Mouse (Mus musculus) embryonic facial prominence, embryonic 11.5 days (tissue): ENCODE measurements at regions not wholly inside any gene's neighbourhood (a gene's known extent, or its start where the extent isn't known, plus 50 kb on each side); places are given as distances from the start of the nearest gene placed in this dataset.

ENCODE experiments used
- ATAC-seq: fragments of 200-750 bp; cut with Nextera tagmentation; replicated peaks from 2 replicates; pipeline ENCODE4 v1.8.0; 2017; ENCODE audit warnings: low read depth; ENCODE audit not compliant: insufficient number of reproducible peaks, low FRiP score, low TSS enrichment
- DNase-seq: peaks from one replicate; pipeline ENCODE4 v3.0.0-alpha.2; 2015; ENCODE audit warnings: low spot score
- H3K27ac ChIP-seq: fragments of 300-500 bp; sonication (generic); replicated peaks from 2 replicates; pipeline ENCODE4 v1.5.1; 2014; ENCODE audit warnings: mild to moderate bottlenecking, low read depth, low read length, control low read depth
- H3K27me3 ChIP-seq: fragments of 300-500 bp; sonication (generic); 2 replicates; pipeline ENCODE4 v1.6.1; 2014; ENCODE audit warnings: mild to moderate bottlenecking, low read length, moderate library complexity, mixed read lengths; ENCODE audit not compliant: control insufficient read depth, insufficient read depth
- H3K36me3 ChIP-seq: fragments of 300-500 bp; sonication (generic); replicated peaks from 2 replicates; pipeline ENCODE4 v1.6.1; 2014; ENCODE audit warnings: low read depth, mild to moderate bottlenecking, low read length, moderate library complexity, mixed read lengths; ENCODE audit not compliant: control insufficient read depth, insufficient read depth
- H3K4me1 ChIP-seq: fragments of 300-500 bp; sonication (generic); 2 replicates; pipeline ENCODE4 v1.6.1; 2014; ENCODE audit warnings: low read length, mixed read lengths; ENCODE audit not compliant: control insufficient read depth, insufficient read depth
- H3K4me2 ChIP-seq: fragments of 300-500 bp; sonication (generic); 2 replicates; pipeline ENCODE4 v1.6.1; 2014; ENCODE audit warnings: low read depth, mild to moderate bottlenecking, control low read depth, low read length, moderate library complexity
- H3K4me3 ChIP-seq: fragments of 300-500 bp; sonication (generic); 2 replicates; pipeline ENCODE4 v1.5.1; 2014; ENCODE audit warnings: low read depth, low read length, control low read depth
- H3K9ac ChIP-seq: fragments of 300-500 bp; sonication (generic); replicated peaks from 2 replicates; pipeline ENCODE4 v1.6.1; 2014; ENCODE audit warnings: mild to moderate bottlenecking, control low read depth, low read length
- H3K9me3 ChIP-seq: fragments of 300-500 bp; sonication (generic); replicated peaks from 2 replicates; pipeline ENCODE4 v1.6.1; 2016; ENCODE audit warnings: mild to moderate bottlenecking, low read length, inconsistent platforms, mixed read lengths; ENCODE audit not compliant: control insufficient read depth
- WGBS: fragments of 180-500 bp; shearing (Covaris S2); extraction: QIAGEN DNeasy Blood & Tissue Kit; methylation state at CpG from one replicate; pipeline ENCODE4 v1.1.7; 2014; 5-methylcytosine and 5-hydroxymethylcytosine counted together

GRCm38 (mm10) chr4:58671406-58672035, 116.0 kb downstream of the Olfr267 start:
- H3K36me3 ChIP-seq: no peaks in the 10 kb centered on the region
- no peak overlapping the region for H3K4me3 ChIP-seq
- H3K27me3 ChIP-seq: no peaks in the 10 kb centered on the region
- H3K27ac ChIP-seq: peak overlapping the region; percentile 75
- peak; percentile 90 for DNase-seq
- ATAC-seq: peak; percentile 41; the same call in 1 of the 2 replicates
- WGBS: 15% methylated on average over 14 of the region's 14 CpGs
- H3K9ac ChIP-seq: 0 out of 2 replicates have a peak overlapping the region, but pooled peaks have one; percentile 4
- H3K4me2 ChIP-seq: peak overlapping the region; percentile 17; the same call in 1 of the 2 replicates
- H3K4me1 ChIP-seq: peaks cover 2% of the 10 kb centered on the region
- no peaks in the 10 kb centered on the region for H3K9me3 ChIP-seq

GRCm38 (mm10) chr4:58670906-58671250, 116.6 kb downstream of the Olfr267 start:
- H3K4me3 ChIP-seq: no peak overlapping the region
- no peaks in the 10 kb centered on the region for H3K36me3 ChIP-seq
- DNase-seq: no peak
- peaks cover 2% of the 10 kb centered on the region for H3K4me1 ChIP-seq
- no peak overlapping the region; the same call in 1 of the 2 replicates for H3K4me2 ChIP-seq
- H3K9ac ChIP-seq: peak overlapping the region; percentile 18; the same call in 1 of the 2 replicates
- peak overlapping the region; percentile 90 for H3K27ac ChIP-seq
- 6% methylated on average over 6 of the region's 6 CpGs for WGBS
- peak; percentile 39; the same call in 1 of the 2 replicates for ATAC-seq
- H3K9me3 ChIP-seq: no peaks in the 10 kb centered on the region
- no peaks in the 10 kb centered on the region for H3K27me3 ChIP-seq

GRCm38 (mm10) chr4:58670107-58670905, 116.6 kb upstream of the Lpar1 start:
- H3K4me3 ChIP-seq: no peak overlapping the region
- DNase-seq: peak; percentile 87
- ATAC-seq: peak; percentile 66
- no peaks in the 10 kb centered on the region for H3K9me3 ChIP-seq
- WGBS: 5% methylated on average over 15 of the region's 15 CpGs
- peak overlapping the region; percentile 18; the same call in 1 of the 2 replicates for H3K9ac ChIP-seq
- H3K27me3 ChIP-seq: no peaks in the 10 kb centered on the region
- H3K4me2 ChIP-seq: no peak overlapping the region; the same call in 1 of the 2 replicates
- H3K4me1 ChIP-seq: peaks cover 2% of the 10 kb centered on the region
- no peaks in the 10 kb centered on the region for H3K36me3 ChIP-seq
- peak overlapping the region; percentile 90 for H3K27ac ChIP-seq

GRCm38 (mm10) chr4:58668368-58669153, 114.9 kb upstream of the Lpar1 start:
- Histone ChIP-seq H3K9me3 (no peaks in the 10 kb centered on the region), H3K27ac (peak overlapping the region; percentile 90; the same call in 1 of the 2 replicates), H3K4me3 (no peak overlapping the region), H3K4me1 (peaks cover 2% of the 10 kb centered on the region), H3K36me3 (no peaks in the 10 kb centered on the region), H3K4me2 (no peak overlapping the region), H3K27me3 (no peaks in the 10 kb centered on the region), H3K9ac (no peak overlapping the region)
- 31% methylated on average over 8 of the region's 8 CpGs for WGBS
- ATAC-seq (no peak), DNase-seq (peak; percentile 77)

GRCm38 (mm10) chr4:58663628-58664205, 110.0 kb upstream of the Lpar1 start:
- peak overlapping the region; percentile 54; the same call in 1 of the 2 replicates for H3K27ac ChIP-seq
- H3K9ac ChIP-seq: no peak overlapping the region
- no peak overlapping the region for H3K4me3 ChIP-seq
- ATAC-seq (0 out of 2 replicates have a peak, but pooled peaks have one; percentile 42), DNase-seq (peak; percentile 92)
- H3K4me2 ChIP-seq: no peak overlapping the region
- no peaks in the 10 kb centered on the region for H3K27me3 ChIP-seq
- WGBS: 28% methylated on average over 6 of the region's 6 CpGs
- no peaks in the 10 kb centered on the region for H3K36me3 ChIP-seq
- no peaks in the 10 kb centered on the region for H3K9me3 ChIP-seq
- H3K4me1 ChIP-seq: no peaks in the 10 kb centered on the region; the same call in 1 of the 2 replicates

- H3K27ac ChIP-seq: no peak overlapping the region
- H3K4me1 ChIP-seq: no peaks in the 10 kb centered on the region; the same call in 1 of the 2 replicates
- 62% methylated on average over 4 of the region's 4 CpGs for WGBS
- no peak overlapping the region for H3K9ac ChIP-seq
- H3K36me3 ChIP-seq: no peaks in the 10 kb centered on the region
- ATAC-seq (no peak), DNase-seq (no peak)
- H3K9me3 ChIP-seq: no peaks in the 10 kb centered on the region
- H3K4me2 ChIP-seq: no peak overlapping the region
- no peaks in the 10 kb centered on the region for H3K27me3 ChIP-seq
- H3K4me3 ChIP-seq: no peak overlapping the region
Measured at GRCm38 (mm10) chr4:58661781-58662293, 108.1 kb upstream of the Lpar1 start.

GRCm38 (mm10) chr4:58660511-58660910, 106.8 kb upstream of the Lpar1 start:
- H3K27ac ChIP-seq: no peak overlapping the region
- no peak overlapping the region for H3K4me3 ChIP-seq
- 53% methylated on average over 5 of the region's 5 CpGs for WGBS
- ATAC-seq (no peak), DNase-seq (no peak)
- H3K9ac ChIP-seq: no peak overlapping the region
- H3K36me3 ChIP-seq: no peaks in the 10 kb centered on the region
- no peaks in the 10 kb centered on the region for H3K4me1 ChIP-seq
- no peaks in the 10 kb centered on the region for H3K27me3 ChIP-seq
- no peaks in the 10 kb centered on the region for H3K9me3 ChIP-seq
- no peak overlapping the region for H3K4me2 ChIP-seq
